Mouse (Mus musculus): Measurements from ENCODE around the gene Klhl30.

Klhl30 gene

DNA sequence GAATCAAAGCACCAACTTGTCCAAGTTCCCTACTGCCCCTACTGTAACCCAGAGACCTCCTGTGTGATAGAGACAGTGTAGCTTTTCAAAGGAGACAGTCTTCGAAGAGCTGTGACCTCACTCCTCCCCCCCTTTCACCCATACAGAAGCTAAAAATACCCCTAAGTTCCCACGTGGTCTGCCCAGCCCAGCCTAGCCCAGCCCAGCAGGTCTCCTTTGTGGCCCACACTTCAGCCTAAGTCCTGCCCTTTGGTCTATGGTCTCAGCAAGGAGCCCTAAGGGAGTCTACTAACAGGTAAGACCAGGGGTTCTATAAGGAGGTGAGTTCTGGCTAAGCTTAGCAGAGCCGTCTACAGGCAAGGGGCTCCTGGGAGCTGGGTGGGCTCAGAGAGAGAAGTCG lies at the start of gene Klhl30:
Gene Klhl30 (plus strand): TSS at position 176 of the 400 bp plus-strand sequence.
- DNase-seq (ENCODE audit: low spot score) = no peak

DNA sequence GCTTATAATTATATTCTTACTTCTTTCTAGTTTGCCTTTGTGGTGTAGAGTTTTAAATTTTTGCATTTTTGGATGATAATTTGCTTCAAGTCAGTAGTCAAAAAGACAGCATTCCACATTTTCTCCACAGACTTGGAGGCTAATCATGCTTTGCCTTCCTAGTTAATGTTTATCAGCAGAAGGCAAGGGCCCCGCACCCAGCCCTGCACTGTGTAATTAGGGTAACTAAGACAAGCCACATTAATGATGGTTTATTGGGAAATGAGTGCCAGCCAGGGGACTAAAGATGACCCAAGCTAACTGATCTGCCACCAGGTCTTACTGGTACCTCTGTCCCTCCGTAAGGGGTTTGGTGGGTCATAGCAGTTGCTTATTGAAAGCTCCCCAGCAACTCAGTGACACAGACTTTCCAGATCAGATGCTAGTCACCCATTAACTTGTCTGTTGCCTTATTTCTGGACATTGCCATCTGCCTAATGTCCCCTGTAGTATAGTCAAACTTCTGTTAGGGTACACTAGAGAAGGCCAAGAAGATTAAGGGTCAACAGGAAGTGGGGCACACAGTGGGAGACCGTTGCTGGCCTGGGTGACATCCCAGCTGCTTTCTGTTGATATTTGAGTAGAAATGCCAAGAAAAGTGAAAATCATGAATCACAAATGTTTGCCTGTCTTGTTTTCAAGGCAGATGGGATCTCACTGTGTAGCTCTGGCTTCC lies 49.5 kb upstream of the Klhl30 start:
- no peak for DNase-seq (ENCODE audit: low spot score)

DNA sequence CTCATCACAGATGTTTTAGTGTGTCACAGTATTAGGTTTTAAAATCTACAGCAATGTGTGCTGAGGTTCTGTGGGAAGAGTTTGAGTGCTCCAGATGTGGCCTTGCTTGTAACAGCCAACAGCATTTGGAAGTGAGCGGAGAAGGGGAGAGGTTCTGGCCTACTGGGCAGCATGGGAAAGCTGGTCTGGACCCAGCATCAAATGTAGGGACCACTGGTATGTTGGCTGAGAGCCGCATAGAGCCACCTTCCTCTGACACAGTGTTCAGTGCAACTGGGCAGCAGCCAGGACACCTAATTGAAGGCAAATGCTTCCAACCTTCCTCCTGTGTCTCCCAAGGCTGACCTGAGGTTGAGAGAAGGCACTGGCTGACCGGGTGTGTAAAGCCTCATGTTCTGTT lies 48.8 kb upstream of the Klhl30 start:
- DNase-seq (ENCODE audit: low spot score) = no peak

DNA sequence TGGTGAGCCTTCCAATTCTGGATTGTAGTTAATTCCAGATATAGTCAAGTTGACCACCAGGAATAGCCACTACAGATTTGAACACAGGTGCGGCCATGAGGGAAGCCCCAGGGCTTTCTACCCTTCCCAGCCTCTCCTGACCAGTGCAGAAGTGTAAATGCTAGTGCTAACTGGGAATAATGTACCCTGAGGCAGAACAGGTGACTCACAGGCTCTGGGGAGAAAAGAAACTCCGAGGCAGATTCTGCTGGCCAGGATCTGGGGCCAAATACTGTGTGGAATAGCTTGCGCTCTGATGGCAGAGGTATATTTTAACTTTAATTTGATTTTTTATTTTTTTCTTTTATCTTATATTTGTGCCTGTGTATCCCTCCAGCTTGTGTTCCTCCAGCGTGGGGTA lies 46.2 kb upstream of the Klhl30 start:
- DNase-seq (ENCODE audit: low spot score) = no peak

DNA sequence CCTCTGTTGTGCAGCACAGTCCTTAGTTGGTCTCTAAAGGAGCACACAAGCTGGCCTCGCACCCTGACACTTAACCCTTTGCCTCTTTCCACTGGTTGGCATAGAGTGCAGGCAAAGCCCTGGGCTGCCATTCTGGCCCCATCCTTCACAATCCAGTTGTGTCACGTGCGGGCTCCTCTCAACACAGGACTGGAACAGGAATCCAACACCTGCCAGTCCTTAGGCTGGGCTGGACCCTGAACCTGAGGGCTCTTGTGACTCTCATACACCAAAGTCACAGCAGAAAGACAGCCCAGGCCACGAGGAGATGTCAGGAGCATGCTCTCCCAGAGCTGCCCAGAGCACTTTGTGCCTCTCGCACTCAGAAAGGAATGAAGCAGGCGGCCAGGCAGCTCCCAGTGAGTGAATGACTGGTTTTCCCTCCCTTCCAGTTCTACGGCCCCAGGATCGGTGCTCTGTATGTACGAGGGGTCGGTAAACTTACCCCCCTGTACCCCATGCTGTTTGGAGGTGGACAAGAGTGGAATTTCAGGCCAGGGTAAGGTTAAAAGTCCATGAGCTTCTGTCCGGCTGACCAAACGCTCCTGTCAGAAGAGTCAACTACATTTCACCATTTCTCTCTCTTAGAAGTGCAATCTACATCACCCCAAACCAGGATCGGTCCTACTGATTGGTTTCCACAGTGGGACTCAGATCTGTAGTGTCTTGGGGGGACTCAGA lies 41.3 kb upstream of the Klhl30 start:
- no peak for DNase-seq (ENCODE audit: low spot score)

DNA sequence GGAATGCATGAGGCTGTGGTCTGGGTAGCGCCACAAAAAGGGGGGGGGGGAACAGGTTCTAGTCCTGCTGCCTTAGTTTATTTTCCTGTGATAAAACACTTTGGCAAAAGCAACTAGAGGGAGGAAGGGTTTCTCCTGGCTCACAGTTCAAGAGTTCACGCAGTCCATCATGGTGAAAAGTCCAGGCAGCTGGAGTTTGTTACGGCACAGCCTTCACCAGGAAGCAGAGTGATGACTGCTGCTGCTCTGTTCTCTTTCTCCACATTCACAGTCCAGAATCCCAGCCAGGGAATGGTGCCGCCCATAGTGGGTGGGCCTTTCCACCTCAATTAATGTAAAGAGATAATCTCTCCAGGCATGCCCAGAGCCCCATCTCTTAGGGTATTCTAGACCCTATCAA lies 38.5 kb upstream of the Klhl30 start:
- DNase-seq (ENCODE audit: low spot score) = no peak

DNA sequence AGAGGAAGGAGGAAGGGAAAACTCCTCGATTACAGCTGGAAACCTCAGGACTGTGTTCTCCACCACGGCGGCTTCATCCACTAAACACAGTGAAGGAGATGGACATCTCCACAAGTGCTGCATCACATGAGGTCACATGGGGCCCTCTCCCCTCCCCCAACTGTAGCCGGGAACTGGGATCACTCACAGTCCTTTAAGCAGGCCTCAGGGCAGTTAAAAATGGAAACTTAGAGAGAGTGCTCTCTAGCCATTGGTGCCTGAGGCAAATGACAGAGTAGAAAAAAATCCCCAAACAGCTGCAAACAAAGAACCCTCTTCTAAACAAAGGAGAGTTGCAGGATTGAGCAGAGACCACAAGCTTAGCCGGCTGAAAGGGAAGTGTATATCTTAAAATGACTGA lies 37.6 kb upstream of the Klhl30 start:
- no peak for DNase-seq (ENCODE audit: low spot score)

DNA sequence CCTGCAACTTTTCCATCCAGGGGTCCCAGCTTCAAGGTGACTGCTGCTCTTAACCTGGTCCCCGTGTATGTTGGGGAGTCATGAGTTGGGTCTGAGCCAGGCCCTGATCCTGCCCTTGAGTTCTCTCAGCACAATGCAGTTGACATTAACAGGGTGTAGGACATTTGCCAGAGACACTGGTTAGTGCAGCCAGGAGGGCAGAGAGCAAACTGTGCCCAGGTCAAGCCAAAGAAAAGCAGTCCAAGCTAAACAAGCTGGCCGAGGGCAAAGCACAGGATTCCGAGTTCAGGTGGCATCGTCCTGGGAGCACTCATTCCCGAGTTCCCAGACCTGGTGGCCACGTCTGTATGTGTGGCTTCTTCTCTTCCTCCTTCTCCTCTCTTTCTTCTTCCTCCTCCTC lies 33.2 kb upstream of the Klhl30 start:
- no peak for DNase-seq (ENCODE audit: low spot score)

DNA sequence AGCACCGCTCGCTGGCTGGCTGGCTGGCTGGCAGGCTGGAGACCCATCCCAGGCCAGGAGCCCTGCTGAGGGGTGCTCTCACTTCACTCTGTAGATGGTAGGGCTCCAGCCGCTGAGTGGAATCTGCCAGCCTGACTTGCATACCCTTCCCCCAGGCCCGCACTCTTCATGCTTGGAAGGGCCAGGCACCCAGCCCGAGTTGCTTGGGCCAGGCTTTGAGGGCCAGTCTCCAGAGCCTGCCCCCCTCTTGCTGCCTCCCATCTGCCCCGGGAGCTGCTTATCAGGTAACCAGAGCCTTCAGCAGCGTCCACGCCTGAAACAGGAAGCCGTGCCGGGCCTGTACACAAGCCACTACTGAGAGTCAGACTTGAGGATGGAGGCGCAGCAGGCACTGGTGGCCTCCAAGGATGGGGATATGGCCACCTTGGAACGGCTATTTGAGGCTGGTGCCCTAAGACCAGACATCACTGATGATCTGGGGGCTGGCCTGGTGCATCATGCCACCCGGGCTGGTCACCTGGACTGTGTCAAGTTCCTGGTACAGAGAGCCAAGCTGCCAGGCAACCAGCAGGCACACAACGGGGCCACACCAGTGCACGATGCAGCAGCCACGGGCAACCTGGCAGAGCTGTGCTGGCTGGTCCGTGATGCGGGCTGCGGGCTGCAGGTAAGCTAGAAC lies 28.9 kb upstream of the Klhl30 start, which contains the start of gene Espnl:
Gene Espnl (plus strand): TSS at position 316 of the 679 bp plus-strand sequence.
- no peak for DNase-seq (ENCODE audit: low spot score)

DNA sequence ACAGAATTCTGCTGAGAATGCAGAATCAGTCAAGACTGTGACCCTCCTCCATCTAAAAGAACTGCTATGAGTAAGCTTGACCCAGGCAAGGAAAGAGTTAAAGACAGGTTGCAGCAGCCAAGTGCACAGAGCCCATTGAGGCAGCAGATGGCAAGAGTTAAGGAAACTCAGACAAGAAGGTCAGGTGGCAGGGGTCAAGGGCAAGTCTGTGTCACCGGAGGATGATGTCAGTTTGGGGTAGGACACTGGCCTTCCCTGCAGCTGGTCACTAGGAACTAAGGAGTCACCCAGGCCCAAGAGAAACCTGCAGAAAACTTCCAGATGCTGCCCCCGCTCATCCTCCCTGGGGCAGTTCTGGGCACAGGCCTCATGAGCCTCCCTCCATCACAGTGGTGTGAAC lies 26.2 kb upstream of the Klhl30 start:
- no peak for DNase-seq (ENCODE audit: low spot score)

DNA sequence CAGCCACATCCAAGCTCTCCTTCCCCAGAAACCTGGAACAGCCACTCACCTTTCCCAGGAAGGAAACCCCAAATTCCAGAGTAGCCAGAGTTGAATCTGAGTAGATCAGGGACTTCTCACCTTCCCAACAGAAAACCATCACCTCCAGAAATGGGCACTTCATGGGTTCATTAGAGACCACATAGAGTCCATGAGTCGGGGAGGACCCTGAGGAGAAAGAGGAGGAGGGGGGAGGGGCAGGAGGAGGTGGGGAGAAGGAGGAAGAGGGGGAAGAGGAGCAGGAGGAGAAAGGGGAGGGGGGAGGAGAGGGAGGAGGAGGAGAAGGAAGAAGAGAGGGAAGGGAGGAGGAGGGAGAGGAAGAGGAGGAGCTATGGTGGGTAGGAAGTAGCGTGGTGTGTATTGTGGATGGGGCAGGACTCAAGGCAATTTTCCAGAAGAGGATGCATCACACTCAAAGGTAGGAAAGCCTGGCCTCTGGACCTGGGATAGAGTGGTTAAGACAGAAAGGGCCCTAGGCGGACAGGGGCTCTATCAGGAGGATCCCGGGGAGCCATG lies 25.3 kb upstream of the Klhl30 start:
- no peak for DNase-seq (ENCODE audit: low spot score)

DNA sequence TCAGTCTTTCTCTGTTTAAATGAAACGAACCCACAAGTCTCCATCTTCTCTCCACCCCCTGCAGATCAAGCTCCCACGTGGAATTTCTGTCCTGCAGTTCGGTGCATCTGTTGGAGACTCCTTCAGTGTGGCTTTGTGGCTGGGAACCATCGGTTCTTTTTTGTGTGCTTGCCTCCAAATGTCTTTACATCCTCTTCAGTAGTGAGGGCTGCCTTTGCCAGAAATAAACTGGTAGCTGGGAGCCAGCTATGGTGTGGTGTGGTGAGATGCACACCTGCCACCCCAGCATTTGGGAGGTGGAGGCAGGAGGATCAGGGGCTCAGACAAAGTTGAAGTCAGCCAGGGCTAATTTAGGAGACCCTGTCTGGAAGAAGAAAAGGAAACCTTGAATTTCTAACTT lies 18.7 kb upstream of the Klhl30 start:
- DNase-seq (ENCODE audit: low spot score) = no peak

DNA sequence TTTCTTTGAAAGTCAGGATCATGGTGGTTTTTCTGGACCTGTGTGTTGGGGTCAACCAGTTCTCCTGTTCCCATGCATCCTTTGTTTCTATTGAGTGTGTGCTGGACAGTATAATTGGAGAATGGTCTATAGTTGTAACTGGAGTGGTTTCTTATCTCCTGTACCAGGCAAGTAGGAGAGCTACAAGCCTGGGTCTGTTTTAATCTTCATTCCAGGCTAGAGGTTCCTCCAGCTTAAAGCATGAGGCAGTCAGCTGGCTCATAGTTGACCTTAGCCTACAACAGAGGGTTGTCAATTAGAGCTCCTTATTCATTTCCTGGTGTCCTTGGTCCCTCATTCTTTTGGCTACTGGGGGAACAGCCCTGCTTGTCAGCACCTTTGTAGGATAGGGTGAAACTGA lies 17.2 kb upstream of the Klhl30 start:
- DNase-seq (ENCODE audit: low spot score) = no peak

DNA sequence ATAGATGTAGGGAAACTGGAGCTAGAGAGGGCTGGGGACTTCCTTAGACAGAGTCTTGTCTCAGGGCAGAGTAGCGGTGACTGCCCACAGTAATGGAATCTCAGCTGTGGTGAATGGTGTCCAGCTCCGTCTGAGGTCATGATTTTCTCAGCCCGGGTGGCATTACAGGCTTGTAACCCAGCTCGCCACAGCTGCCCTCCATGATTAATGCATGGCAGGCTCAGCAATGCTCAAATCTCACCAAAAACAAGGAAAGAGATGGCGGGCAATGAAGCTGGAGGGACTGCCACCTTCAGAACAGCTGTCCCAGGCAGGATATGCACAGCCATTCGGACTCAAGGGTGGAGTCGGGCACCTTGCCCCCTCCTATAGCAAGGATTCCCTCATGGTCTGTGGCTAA lies 13.5 kb upstream of the Klhl30 start:
- no peak for DNase-seq (ENCODE audit: low spot score)

DNA sequence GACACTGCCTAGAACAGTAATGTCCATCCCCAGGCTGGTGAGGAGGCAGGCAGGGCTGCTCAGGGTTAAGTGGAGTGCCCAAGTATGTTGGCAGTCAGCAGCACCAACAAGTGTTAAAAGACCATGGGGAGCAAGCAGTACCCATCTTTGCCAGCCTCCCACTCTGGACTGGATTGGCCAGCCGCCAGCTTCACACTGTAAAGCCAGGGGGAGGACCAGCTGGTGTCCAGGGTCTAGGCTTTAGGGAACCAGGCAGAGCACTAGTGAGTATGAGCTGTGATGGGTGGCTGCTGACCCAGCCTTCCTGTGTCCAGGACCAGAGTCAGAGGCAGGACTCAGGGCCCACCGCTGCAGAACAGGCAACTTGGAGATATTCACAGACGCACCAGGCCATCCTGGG lies 6.8 kb upstream of the Klhl30 start:
- no peak for DNase-seq (ENCODE audit: low spot score)

DNA sequence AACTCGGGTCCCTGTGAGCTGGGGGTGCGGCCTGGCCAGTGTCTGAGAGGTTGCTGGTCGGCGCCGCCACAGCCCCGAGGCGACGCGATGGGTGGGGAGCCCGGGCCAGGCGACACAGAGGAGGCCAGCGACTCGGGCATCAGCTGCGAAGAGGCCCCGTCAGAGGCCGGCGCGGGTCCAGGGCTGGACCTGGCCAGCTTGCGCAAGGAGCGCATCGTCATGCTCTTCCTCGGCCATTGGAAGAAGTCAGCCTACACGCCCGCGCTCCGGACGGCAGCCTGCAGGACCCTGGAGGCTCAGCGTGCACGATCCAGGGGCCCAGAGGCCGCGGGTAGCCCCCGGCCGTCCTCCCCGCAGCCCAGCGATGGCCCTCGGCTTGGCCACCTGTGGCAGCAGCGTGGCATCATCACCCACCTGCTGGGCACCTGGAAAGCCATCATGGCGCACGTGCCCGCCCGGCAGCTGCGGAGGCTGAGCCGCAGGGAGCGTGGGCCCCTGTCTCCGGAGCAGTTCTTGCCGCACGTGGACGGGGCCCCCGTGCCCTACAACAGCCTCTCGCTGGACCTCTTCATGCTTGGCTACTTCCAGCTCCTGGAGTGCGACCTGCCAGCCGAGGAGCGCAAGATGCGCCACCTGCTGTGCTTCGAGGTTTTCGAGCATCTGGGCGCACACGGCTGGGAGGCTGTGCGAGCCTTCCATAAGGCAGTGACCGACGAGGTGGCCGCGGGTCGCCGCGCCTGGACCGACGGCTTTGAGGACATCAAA lies 5.7 kb upstream of the Klhl30 start:
- DNase-seq (ENCODE audit: low spot score) = no peak

DNA sequence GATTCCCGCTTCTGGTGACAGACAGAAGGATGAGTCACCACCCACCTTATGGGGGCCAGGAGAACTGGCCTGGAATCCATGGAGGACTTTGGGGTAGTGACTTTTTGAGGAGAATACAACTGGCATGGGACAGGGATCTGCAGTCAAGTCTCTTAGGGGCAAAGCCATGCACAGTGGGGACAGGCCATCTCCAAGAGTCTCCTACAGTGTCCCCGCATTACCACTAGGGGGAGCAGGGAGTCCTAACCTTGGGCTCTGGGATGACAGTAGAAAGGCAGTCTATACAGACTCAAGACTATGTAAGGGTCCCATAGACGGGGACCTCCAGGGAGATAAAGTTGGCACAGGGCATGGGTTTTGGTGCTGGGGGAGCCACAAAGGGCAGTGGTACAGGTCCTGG lies 3.9 kb upstream of the Klhl30 start:
- peak; percentile 21 for DNase-seq (ENCODE audit: low spot score)

DNA sequence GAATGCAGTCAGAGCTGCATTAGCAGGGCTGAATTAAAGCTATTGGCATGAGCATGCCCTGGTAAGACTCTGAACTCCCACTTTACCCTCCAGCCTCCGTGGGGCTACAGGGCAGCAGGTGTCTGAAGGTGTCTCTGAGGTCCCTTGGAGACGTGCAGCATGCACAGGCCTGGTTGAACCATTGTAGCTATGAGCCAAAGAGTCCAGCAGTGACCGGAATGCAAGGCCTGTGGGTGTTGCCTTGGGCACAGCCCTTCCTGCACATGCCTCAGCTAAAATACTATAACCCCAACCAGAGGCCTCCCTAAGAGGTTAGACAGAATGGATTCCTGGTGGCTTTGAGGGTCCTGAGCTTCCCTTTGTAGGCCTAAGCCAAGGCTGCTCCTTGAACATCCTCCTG lies 433 bp downstream of the Klhl30 start:
- no peak for DNase-seq (ENCODE audit: low spot score)

DNA sequence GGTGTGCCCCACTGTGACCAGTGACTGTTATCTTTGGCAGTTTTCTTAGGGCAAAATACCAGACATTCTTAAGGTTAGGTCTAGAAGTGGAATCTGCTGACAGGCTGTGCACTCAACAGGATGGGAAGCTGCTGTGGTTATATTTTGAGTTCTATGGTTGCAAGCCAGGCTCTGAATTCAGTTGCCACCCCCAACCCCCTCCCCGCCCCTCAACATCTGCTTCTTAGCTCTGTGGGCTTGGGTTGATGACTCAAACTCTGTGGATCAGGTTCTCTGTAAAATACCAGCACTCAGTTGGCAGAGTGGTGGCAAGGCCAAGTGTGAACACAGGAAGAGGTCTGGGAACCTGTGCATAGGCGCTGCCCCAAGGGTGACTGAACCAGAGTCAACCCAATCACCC lies 1.5 kb downstream of the Klhl30 start:
- DNase-seq (ENCODE audit: low spot score) = no peak

DNA sequence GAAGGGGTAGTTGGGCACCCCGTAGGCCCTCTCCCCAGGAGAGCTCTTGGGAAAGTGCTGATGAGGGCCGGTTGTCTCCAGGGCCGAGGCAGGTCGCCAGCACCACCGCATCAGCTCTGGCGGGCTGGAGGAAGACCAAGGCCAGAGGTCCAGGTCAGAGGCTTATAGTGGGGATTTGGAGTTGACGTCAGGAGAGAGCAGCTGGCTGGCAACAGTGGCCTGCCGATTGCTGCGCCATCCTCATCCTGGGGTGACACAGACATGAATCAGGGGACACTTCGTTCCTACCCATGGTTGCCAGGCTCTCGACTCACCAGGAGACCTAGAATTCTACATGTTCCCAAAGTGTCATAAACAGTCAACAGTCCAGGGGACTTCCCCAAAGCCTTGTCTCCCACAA lies 5.3 kb downstream of the Klhl30 start:
- DNase-seq (ENCODE audit: low spot score) = no peak

DNA sequence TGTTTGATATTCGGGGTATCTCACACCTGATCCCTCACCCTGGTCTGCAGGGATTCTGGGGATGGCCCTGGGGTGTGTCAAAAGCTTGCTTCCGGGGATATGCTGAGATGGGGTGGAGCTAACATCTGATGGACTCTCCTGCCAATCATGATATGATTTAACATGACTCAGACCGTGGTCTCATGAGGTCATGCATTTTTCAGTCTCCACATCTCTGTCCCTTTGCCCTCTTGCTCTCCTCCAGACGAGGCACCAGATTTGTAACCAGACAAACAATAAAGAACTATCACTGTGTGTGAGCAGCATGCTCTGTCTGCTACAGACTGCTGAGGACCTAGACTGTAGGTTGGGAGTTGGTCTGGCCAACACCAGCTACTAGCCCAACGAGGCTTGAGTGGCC lies 11.3 kb downstream of the Klhl30 start:
- no peak for DNase-seq (ENCODE audit: low spot score)
